Mouse (Mus musculus) hindbrain, embryonic 13.5 days (tissue): ENCODE measurements around the gene C2. TPM values are rescaled to one million over a fixed set of nuclear protein-coding genes. Genes with fewer than 3 reads are reported as not detected.

Experiments used
- ATAC-seq: fragments of 200-750 bp; cut with Nextera tagmentation; 2 replicates; pipeline ENCODE4 v1.8.0; 2017; ENCODE audit warnings: moderate TSS enrichment; ENCODE audit not compliant: low FRiP score
- H3K27ac ChIP-seq: fragments of 300-500 bp; sonication (generic); 2 replicates; pipeline ENCODE4 v1.5.1; 2015; ENCODE audit warnings: inconsistent platforms, mild to moderate bottlenecking, moderate library complexity
- H3K27me3 ChIP-seq: fragments of 300-500 bp; sonication (generic); 2 replicates; pipeline ENCODE4 v1.6.1; 2015; ENCODE audit warnings: mild to moderate bottlenecking, inconsistent platforms
- H3K36me3 ChIP-seq: fragments of 300-500 bp; sonication (generic); 2 replicates; pipeline ENCODE4 v1.6.1; 2015; ENCODE audit warnings: mild to moderate bottlenecking, inconsistent platforms
- H3K4me1 ChIP-seq: fragments of 300-500 bp; sonication (generic); replicated peaks from 2 replicates; pipeline ENCODE4 v1.6.1; 2015; ENCODE audit warnings: inconsistent platforms
- H3K4me2 ChIP-seq: fragments of 300-500 bp; sonication (generic); 2 replicates; pipeline ENCODE4 v1.6.1; 2015; ENCODE audit warnings: inconsistent platforms, mild to moderate bottlenecking, moderate library complexity
- H3K4me3 ChIP-seq: fragments of 300-500 bp; sonication (generic); 2 replicates; pipeline ENCODE4 v1.5.1; 2015; ENCODE audit warnings: mild to moderate bottlenecking, inconsistent platforms
- H3K9ac ChIP-seq: fragments of 300-500 bp; sonication (generic); 2 replicates; pipeline ENCODE4 v1.6.1; 2015; ENCODE audit warnings: mild to moderate bottlenecking, inconsistent platforms
- H3K9me3 ChIP-seq: fragments of 300-500 bp; sonication (generic); 2 replicates; pipeline ENCODE4 v1.6.1; 2016; ENCODE audit warnings: inconsistent platforms
- WGBS: fragments of 180-500 bp; shearing (Covaris S2); methylation state at CpG from one replicate; pipeline ENCODE4 v1.1.7; 2015; 5-methylcytosine and 5-hydroxymethylcytosine counted together
- polyA plus RNA-seq: library from polyadenylated mRNA; unstranded; fragments of >200 nt; fragmentation: Nextera tagmentation; extraction: Ambion mirVana; gene quantifications from 2 replicates; pipeline ENCODE4 v1.2.1, GENCODE M21; 2015

C2 gene
- polyA plus RNA-seq, 1 experiment from 2014 or later, result 2.3 TPM

- Histone ChIP-seq H3K36me3 (peaks cover 29% of the 10 kb centered on the region), H3K4me1 (peaks cover 15% of the 10 kb centered on the region), H3K9ac (peak within 1 kb of the TSS; percentile 94), H3K4me2 (peak within 1 kb of the TSS; percentile 99), H3K4me3 (peak within 1 kb of the TSS; percentile 83), H3K9me3 (no peaks in the 10 kb centered on the region), H3K27ac (peak within 1 kb of the TSS; percentile 79), H3K27me3 (0 out of 2 replicates have a peak, but pooled peaks cover 3% of the 10 kb centered on the region)
- ATAC-seq, result peak; percentile 97
- under 1% methylated on average over 31 of the region's 38 CpGs for WGBS
Observed at GRCm38 (mm10) chr17:34931061-34931734, 33.1 kb upstream of the C2 start, which contains the start of gene Neu1. Gene Neu1 (plus strand): TSS chr17:34931253.

GRCm38 (mm10) chr17:34928841-34929240 is 30.8 kb upstream of the C2 start:
- Histone ChIP-seq H3K27ac (no peak overlapping the region), H3K4me2 (no peak overlapping the region), H3K36me3 (peaks cover 7% of the 10 kb centered on the region), H3K4me1 (peaks cover 15% of the 10 kb centered on the region), H3K9me3 (no peaks in the 10 kb centered on the region), H3K4me3 (no peak overlapping the region), H3K27me3 (0 out of 2 replicates have a peak, but pooled peaks cover 3% of the 10 kb centered on the region), H3K9ac (no peak overlapping the region)
- ATAC-seq, result no peak
- 72% methylated on average over 4 of the region's 4 CpGs for WGBS

GRCm38 (mm10) chr17:34927306-34928019 is 29.4 kb upstream of the C2 start:
- Histone ChIP-seq H3K4me2 (no peak overlapping the region), H3K4me3 (no peak overlapping the region), H3K9ac (no peak overlapping the region), H3K36me3 (no peaks in the 10 kb centered on the region), H3K27ac (no peak overlapping the region), H3K9me3 (no peaks in the 10 kb centered on the region), H3K27me3 (no peaks in the 10 kb centered on the region), H3K4me1 (peaks cover 11% of the 10 kb centered on the region)
- WGBS, result 89% methylated on average over 18 of the region's 18 CpGs
- no peak for ATAC-seq

GRCm38 (mm10) chr17:34924258-34924657 is 26.2 kb upstream of the C2 start:
- WGBS, result 87% methylated on average over 4 of the region's 5 CpGs
- no peak overlapping the region for H3K4me3 ChIP-seq
- no peaks in the 10 kb centered on the region for H3K9me3 ChIP-seq
- H3K36me3 ChIP-seq, result no peaks in the 10 kb centered on the region
- ATAC-seq, result no peak
- H3K4me1 ChIP-seq, result no peaks in the 10 kb centered on the region
- H3K27ac ChIP-seq, result no peak overlapping the region
- H3K27me3 ChIP-seq, result no peaks in the 10 kb centered on the region
- H3K9ac ChIP-seq, result no peak overlapping the region
- no peak overlapping the region for H3K4me2 ChIP-seq

- no peak for ATAC-seq
- Histone ChIP-seq H3K9me3 (no peaks in the 10 kb centered on the region), H3K4me2 (no peak overlapping the region), H3K4me1 (no peaks in the 10 kb centered on the region), H3K27ac (no peak overlapping the region), H3K4me3 (no peak overlapping the region), H3K9ac (no peak overlapping the region), H3K27me3 (no peaks in the 10 kb centered on the region), H3K36me3 (no peaks in the 10 kb centered on the region)
- WGBS, result 51% methylated on average over 6 of the region's 6 CpGs
Observed at GRCm38 (mm10) chr17:34922939-34923338, 24.9 kb upstream of the C2 start.

- WGBS, result 80% methylated on average over 9 of the region's 9 CpGs
- Histone ChIP-seq H3K4me3 (no peak overlapping the region), H3K4me2 (no peak overlapping the region), H3K9me3 (no peaks in the 10 kb centered on the region), H3K36me3 (peaks cover 20% of the 10 kb centered on the region), H3K9ac (no peak overlapping the region), H3K27ac (no peak overlapping the region), H3K4me1 (no peaks in the 10 kb centered on the region), H3K27me3 (no peaks in the 10 kb centered on the region)
- no peak for ATAC-seq
Observed at GRCm38 (mm10) chr17:34917188-34917587, 19.1 kb upstream of the C2 start.

GRCm38 (mm10) chr17:34916316-34916715 is 18.3 kb upstream of the C2 start:
- no peaks in the 10 kb centered on the region for H3K9me3 ChIP-seq
- no peak overlapping the region for H3K4me3 ChIP-seq
- H3K27me3 ChIP-seq, result no peaks in the 10 kb centered on the region
- no peak overlapping the region for H3K4me2 ChIP-seq
- 85% methylated on average over 5 of the region's 5 CpGs for WGBS
- no peak overlapping the region for H3K9ac ChIP-seq
- ATAC-seq, result no peak
- no peaks in the 10 kb centered on the region for H3K4me1 ChIP-seq
- peaks cover 29% of the 10 kb centered on the region for H3K36me3 ChIP-seq
- H3K27ac ChIP-seq, result no peak overlapping the region

GRCm38 (mm10) chr17:34915410-34915831 is 17.4 kb upstream of the C2 start:
- Histone ChIP-seq H3K4me3 (no peak overlapping the region), H3K27me3 (no peaks in the 10 kb centered on the region), H3K36me3 (peaks cover 37% of the 10 kb centered on the region), H3K9me3 (no peaks in the 10 kb centered on the region), H3K4me1 (no peaks in the 10 kb centered on the region), H3K27ac (no peak overlapping the region), H3K9ac (no peak overlapping the region), H3K4me2 (no peak overlapping the region)
- WGBS, result 22% methylated on average over 10 of the region's 11 CpGs
- no peak for ATAC-seq

GRCm38 (mm10) chr17:34913930-34914665 is 16.0 kb upstream of the C2 start, which contains the start of gene Slc44a4:
Gene Slc44a4 (plus strand): TSS chr17:34914466.
- Histone ChIP-seq H3K9ac (no peak within 1 kb of the TSS), H3K27me3 (no peaks in the 10 kb centered on the region), H3K4me2 (no peak within 1 kb of the TSS), H3K4me3 (no peak within 1 kb of the TSS), H3K9me3 (no peaks in the 10 kb centered on the region), H3K4me1 (no peaks in the 10 kb centered on the region), H3K27ac (no peak within 1 kb of the TSS), H3K36me3 (peaks cover 51% of the 10 kb centered on the region)
- 38% methylated on average over 18 of the region's 18 CpGs for WGBS
- no peak for ATAC-seq

GRCm38 (mm10) chr17:34911945-34912351 is 13.9 kb upstream of the C2 start:
- WGBS, result 39% methylated on average over 5 of the region's 5 CpGs
- ATAC-seq, result peak; percentile 61
- Histone ChIP-seq H3K4me2 (no peak overlapping the region), H3K27ac (no peak overlapping the region), H3K27me3 (no peaks in the 10 kb centered on the region), H3K4me1 (no peaks in the 10 kb centered on the region), H3K9me3 (no peaks in the 10 kb centered on the region), H3K4me3 (no peak overlapping the region), H3K36me3 (peaks cover 72% of the 10 kb centered on the region), H3K9ac (no peak overlapping the region)

- Histone ChIP-seq H3K36me3 (peaks cover 82% of the 10 kb centered on the region), H3K4me1 (no peaks in the 10 kb centered on the region), H3K9me3 (no peaks in the 10 kb centered on the region), H3K27ac (no peak overlapping the region), H3K9ac (no peak overlapping the region), H3K4me2 (no peak overlapping the region), H3K4me3 (no peak overlapping the region), H3K27me3 (no peaks in the 10 kb centered on the region)
- ATAC-seq, result no peak
- 89% methylated on average over 10 of the region's 10 CpGs for WGBS
Observed at GRCm38 (mm10) chr17:34910982-34911381, 12.9 kb upstream of the C2 start.

GRCm38 (mm10) chr17:34902895-34903294 is 4.8 kb upstream of the C2 start:
- Histone ChIP-seq H3K36me3 (peaks cover 66% of the 10 kb centered on the region), H3K4me2 (no peak overlapping the region), H3K9me3 (no peaks in the 10 kb centered on the region), H3K4me1 (peaks cover 22% of the 10 kb centered on the region), H3K9ac (no peak overlapping the region; the same call in 1 of the 2 replicates), H3K4me3 (no peak overlapping the region), H3K27me3 (no peaks in the 10 kb centered on the region), H3K27ac (no peak overlapping the region)
- WGBS, result 94% methylated on average over 9 of the region's 9 CpGs
- no peak for ATAC-seq
